Mouse (Mus musculus) 416B (cell line): ENCODE measurements around the gene Pla2g4e.
"Not testable (repeated sequence)": the region's sequence is repeated elsewhere in the genome, so short reads cannot be mapped to it uniquely, and the experiment has no call there.

Experiments
- DNase-seq: peaks from one replicate; pipeline ENCODE4 v3.0.0; 2011; ENCODE audit warnings: low read depth

Pla2g4e gene

GRCm38 (mm10) chr2:120244679-120245420, at the start of gene Pla2g4e:
Gene Pla2g4e, minus strand, starts transcription at chr2:120245335.
- DNase-seq: no peak

- no peak for DNase-seq
Observed at GRCm38 (mm10) chr2:120291471-120292078, 46.4 kb upstream of the Pla2g4e start.

GRCm38 (mm10) chr2:120288995-120289394, 43.9 kb upstream of the Pla2g4e start, which contains the start of gene Pla2g4d:
Gene Pla2g4d, minus strand, starts transcription at chr2:120289197.
- no peak for DNase-seq

GRCm38 (mm10) chr2:120288401-120288800, 43.3 kb upstream of the Pla2g4e start:
- DNase-seq: no peak

GRCm38 (mm10) chr2:120285639-120286038, 40.5 kb upstream of the Pla2g4e start:
- DNase-seq: no peak

- DNase-seq: no peak
Observed at GRCm38 (mm10) chr2:120284705-120285104, 39.6 kb upstream of the Pla2g4e start.

- no peak for DNase-seq
Observed at GRCm38 (mm10) chr2:120284094-120284493, 39.0 kb upstream of the Pla2g4e start.

GRCm38 (mm10) chr2:120283550-120283949, 38.4 kb upstream of the Pla2g4e start:
- no peak for DNase-seq

- peak; percentile 28 for DNase-seq
Observed at GRCm38 (mm10) chr2:120281221-120281620, 36.1 kb upstream of the Pla2g4e start.

GRCm38 (mm10) chr2:120279961-120280360, 34.8 kb upstream of the Pla2g4e start:
- peak; percentile 55 for DNase-seq

- DNase-seq: no peak
Observed at GRCm38 (mm10) chr2:120276951-120277350, 31.8 kb upstream of the Pla2g4e start.

GRCm38 (mm10) chr2:120268635-120269034, 23.5 kb upstream of the Pla2g4e start:
- peak; percentile 24 for DNase-seq

- DNase-seq: peak; percentile 29
Observed at GRCm38 (mm10) chr2:120265523-120265922, 20.4 kb upstream of the Pla2g4e start.

- DNase-seq: no peak
Observed at GRCm38 (mm10) chr2:120264858-120265257, 19.7 kb upstream of the Pla2g4e start.

GRCm38 (mm10) chr2:120262876-120263275, 17.7 kb upstream of the Pla2g4e start:
- no peak for DNase-seq

- no peak for DNase-seq
Observed at GRCm38 (mm10) chr2:120261346-120261745, 16.2 kb upstream of the Pla2g4e start.

GRCm38 (mm10) chr2:120256259-120256658, 11.1 kb upstream of the Pla2g4e start:
- DNase-seq: no peak

- DNase-seq: peak; percentile 47
Observed at GRCm38 (mm10) chr2:120252644-120253043, 7.5 kb upstream of the Pla2g4e start.

GRCm38 (mm10) chr2:120245421-120246016, 384 bp upstream of the Pla2g4e start:
- no peak for DNase-seq

GRCm38 (mm10) chr2:120243995-120244394, 1.1 kb downstream of the Pla2g4e start:
- no peak for DNase-seq

- no peak for DNase-seq
Observed at GRCm38 (mm10) chr2:120242791-120243467, 2.2 kb downstream of the Pla2g4e start.

- not testable (repeated sequence) for DNase-seq
Observed at GRCm38 (mm10) chr2:120238733-120239132, 6.4 kb downstream of the Pla2g4e start.
